Mouse (Mus musculus): ENCODE measurements around the gene Glo1.
"Not testable (repeated sequence)": the region's sequence is repeated elsewhere in the genome, so short reads cannot be mapped to it uniquely, and the experiment has no call there.

The Glo1 gene

DNA sequence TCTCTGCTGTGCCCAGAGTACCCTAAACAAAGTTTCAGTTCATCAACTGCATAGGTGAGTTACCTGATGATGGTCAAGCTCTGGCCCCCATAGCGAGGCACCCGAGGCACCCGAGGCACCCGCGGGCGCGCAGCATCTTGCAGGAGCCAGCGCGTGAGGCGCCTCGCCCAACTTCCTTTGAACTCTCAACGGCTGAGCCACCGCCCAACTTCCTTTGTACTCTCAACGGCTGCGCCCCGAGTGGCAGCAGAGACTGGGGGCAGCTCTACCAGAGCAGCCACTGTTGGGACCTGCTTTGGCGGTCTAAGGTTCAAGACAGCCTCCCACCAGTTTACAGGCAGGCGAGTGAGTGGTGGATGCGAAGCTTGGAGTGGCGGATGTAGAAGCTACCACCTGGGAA is at the start of gene Glo1:
Glo1 (minus strand) TSS at position 153 of the 400 bp plus-strand sequence.
- DNase-seq (ENCODE audit: low spot score): not testable (repeated sequence)

DNA sequence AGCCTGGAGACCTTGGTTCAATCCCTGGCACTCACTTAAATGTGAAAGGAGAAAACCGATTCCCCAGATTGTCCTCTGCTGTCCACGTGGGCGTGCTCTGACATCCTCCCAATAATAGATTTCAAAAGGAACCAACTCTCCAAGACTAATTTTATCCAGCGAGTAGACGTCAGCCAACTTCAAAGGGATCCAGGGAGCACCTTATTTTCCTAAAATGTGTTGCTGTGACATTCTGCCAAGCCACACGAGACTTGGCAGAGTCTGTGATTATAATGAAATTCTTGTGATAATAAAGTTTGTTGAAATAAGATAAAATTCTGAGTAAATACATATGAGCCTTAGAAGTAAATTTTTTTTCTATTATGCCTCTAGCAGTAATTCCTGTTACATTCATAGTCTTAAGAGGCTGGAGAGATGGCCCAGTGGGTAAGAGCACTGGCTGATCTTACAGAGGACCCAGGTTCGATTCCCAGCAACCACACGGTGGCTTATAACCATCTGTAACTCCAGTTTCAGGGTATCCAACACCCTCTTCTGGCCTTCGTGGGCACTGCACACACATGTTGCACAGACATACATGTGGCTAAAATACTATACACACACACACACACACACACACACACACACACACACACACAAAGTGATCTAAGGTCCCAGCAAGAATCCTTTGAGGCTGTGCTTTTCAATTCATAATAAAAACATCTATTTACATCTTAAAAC is 48.5 kb upstream of the Glo1 start:
- DNase-seq (ENCODE audit: low spot score): no peak

DNA sequence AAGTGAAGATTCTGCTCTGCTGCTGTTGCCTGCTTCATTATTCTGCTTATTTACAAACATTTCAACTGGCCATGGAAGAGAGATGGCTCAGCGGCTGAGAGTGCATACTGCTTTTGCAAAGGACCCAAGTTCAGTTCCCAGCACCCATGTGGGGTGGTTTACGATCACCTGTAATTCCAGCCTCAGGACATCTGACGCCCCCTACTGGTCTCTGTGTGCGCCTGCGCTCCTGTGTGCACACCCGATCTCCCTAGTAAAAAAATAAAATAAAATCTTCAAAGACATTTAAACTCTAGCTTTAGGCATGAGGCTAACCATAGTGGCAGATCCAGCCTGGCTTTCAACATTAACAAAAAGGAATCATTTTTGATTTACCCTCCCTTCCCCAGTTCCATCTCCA is 46.4 kb upstream of the Glo1 start:
- DNase-seq (ENCODE audit: low spot score): no peak

DNA sequence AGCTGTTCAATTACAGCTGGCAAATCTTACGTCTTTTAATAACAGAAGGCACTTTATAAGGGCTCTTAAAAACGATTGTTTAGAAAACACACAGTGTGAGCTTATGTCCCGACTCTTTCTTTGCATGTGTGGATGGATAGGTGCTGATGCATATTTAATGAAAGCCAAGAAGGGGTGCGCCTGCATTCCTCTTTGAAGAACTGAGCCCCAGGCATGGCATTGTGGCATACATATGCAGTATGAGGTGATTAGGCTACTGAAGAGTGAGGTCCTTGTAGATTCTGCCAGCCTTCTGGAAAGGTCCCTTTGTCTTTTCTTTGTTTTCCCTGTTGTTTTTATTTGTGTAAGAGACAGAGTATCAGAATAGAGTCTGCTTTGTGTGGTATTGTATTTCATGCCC is 45.9 kb upstream of the Glo1 start:
- DNase-seq (ENCODE audit: low spot score): no peak

DNA sequence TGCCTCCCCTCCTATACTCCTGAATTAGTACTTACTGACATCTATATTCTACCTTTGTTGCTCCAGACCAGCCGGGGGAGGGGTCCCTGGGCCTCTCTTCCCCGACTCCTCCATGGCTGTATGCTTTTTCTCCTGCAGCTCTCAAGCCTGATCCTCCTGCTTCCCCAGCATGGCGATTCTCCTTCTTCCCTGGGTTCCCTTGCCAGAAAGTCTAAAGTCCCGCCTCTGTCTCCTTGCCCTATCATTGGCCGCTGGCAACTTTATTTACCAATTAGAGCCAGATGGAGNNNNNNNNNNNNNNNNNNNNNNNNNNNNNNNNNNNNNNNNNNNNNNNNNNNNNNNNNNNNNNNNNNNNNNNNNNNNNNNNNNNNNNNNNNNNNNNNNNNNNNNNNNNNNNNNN is 38.2 kb upstream of the Glo1 start:
- DNase-seq (ENCODE audit: low spot score): no peak

DNA sequence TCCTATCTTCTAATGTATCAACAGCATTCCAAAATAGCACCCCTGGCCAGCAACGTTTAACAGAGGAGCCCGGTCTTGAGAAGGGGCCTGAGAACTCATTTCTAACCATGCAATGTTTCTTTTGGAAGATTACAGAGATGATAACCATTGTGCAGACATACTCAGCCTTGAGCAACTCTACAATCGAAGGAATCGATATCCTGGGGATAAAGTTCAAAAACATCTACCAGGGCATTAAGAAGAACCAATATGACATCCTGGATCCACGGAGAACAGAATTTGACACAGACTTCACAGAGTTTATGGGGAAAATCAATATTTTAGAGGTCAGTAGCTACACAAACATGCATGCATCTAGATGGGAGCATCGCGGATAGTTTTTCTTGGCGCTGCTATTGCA is 36.5 kb upstream of the Glo1 start:
- DNase-seq (ENCODE audit: low spot score): no peak

DNA sequence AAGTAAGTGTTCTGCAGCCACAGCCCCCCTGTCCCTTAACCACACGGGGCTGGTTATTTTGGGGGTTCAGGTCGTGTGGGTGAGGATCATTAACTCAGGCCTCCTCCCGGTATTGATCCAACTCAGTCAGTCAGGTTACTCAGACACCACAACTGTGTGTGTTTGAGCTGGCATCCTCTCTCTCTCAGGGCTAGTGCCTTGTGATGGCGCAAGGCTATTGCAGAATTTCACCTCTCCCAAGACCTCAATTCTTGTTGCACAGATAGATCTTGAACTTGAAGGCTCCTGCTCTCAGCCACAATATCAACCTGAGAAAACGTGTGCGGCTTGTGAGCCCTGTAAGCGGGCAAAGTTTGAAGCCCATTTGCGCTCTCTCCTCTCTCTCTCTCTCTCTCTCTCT is 35.5 kb upstream of the Glo1 start:
- DNase-seq (ENCODE audit: low spot score): no peak

DNA sequence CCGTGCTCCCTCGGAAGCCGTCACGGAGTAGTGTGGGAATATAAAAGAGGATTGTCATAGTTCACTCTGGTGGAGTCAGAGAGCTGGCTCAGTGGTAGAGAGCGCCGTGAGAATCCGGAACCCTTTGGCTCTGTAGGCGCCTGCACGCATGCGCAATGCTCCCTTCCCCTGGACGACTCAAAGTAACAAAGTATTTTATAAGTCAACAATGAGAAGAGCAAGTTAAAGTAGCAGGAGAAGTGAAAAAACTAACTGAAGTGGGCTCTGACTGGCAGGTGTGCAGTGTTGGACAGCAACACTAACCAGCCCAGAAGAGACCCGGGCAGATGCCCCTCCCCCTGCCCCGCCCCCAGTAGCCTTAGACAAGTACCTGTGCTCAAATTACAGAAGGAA is 31.5 kb upstream of the Glo1 start:
- DNase-seq (ENCODE audit: low spot score): peak; percentile 78

DNA sequence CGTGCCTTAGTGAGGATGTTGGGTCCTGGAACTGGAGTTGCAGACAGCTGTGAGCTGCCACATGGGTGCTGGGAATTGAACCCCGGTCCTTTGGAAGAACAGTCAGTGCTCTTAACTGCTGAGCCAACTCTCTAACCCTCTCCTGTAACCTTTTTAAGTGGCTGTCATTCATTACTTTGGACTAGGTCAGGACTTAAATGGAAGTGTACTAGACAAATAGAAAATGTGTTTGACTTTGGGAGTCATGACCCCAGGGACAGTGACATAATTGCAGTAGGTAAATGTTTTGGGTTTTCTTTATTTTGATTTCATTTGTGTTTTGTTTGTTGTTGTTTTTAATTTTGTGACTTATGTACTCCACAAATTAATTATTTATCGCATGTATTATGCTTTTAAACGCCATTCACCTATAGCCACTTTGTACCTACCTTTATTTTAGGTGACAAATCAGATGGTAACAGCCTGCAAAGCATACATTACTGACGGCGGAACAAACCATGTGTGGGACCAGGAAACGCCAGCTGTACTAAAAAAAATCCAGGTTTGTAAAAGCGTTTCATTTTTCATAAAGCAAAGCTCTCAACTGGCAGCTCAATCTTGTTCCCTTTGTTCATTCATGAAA is 31.0 kb upstream of the Glo1 start:
- DNase-seq (ENCODE audit: low spot score): no peak

DNA sequence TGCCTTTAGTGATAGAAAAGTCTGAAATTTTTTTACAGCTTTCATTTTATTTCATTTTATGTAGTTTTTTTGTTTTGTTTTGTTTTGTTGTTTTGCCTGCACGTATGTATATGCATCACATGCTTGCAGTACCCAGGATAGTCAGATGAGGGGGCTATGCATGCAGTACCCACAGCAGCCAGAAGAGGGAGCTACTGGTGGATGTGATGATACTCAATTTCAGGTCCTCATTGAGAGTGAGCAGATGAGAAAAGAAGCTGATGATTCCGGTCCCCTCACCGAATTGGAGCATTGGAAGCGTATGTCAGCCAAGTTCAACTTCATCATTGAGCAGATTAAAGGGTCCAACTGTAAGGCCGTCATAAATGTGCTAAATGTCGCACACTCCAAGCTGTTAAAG is 26.3 kb upstream of the Glo1 start:
- no peak for DNase-seq (ENCODE audit: low spot score)

DNA sequence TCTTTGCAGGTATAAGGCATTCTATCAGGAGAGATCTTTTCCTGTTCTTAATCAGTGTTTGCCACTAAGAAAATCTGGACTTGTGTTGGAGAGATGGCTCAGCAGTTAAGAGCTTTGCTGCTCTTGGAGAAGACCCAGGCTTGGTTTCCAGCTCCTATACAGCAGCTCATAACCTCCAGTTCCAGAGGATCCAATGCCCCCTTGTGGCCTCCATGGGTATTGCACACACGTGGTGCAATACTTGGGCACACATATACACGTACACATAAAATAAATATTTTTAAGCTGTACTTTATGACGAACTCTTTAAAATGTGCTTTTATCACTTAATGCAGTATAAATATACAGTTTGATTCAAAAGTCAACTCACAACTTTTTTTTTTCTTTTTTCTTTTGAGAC is 22.1 kb upstream of the Glo1 start:
- DNase-seq (ENCODE audit: low spot score): no peak

DNA sequence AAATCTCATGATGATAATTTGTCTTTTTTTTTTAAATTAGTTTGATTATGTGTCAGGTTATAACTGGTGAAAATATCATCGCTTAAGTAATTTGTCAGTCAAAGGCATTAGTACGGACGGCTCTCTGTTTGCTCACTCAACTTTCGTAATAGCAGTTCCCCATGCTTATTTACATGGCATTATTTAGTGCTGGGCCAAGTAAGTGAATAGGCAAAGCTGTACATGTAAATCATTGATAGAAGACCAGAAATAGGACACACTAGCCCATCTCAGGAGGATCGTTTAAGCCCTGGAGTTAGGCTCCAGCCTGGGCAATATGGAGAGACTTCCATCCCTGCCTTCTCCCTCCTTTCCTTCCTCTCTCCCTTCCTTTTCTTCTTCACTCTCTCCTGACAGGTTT is 14.2 kb upstream of the Glo1 start:
- no peak for DNase-seq (ENCODE audit: low spot score)

DNA sequence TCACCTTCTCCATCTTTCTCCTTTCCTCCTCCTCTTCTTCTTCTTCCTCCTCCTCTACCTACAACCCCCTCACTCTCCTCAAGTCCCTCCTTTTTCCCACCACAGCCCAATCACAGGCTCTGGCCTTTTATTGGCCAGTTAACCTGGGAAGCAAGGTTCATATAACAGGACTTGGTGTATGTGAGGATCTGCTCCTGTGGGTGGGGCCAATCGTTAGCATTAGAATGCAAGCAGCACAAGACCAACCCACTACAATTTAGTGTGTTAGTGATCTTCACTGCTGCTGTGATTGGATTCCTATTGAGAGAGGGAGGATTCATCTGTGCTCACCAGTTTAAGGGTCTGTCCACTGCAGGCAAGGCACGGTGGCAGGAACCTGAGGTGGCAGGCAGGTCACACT is 12.3 kb upstream of the Glo1 start:
- DNase-seq (ENCODE audit: low spot score): no peak

DNA sequence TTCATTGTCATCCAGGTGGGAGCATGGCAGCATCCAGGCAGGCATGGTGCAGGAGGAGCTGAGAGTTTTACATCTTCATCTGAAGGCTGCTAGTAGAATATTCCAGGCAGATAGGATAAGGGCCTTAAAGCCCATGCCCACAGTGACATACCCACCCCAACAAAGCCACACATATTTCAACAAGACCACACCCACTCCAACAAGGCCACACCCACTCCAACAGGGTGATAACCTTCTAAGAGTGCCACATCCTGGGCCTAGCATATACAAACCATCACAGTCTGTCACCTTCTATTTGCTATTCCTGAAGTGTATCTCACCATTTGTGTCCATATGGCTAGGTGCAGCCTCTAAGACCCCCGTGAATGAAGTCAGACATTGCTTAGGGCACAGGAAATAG is 11.0 kb upstream of the Glo1 start:
- DNase-seq (ENCODE audit: low spot score): no peak

DNA sequence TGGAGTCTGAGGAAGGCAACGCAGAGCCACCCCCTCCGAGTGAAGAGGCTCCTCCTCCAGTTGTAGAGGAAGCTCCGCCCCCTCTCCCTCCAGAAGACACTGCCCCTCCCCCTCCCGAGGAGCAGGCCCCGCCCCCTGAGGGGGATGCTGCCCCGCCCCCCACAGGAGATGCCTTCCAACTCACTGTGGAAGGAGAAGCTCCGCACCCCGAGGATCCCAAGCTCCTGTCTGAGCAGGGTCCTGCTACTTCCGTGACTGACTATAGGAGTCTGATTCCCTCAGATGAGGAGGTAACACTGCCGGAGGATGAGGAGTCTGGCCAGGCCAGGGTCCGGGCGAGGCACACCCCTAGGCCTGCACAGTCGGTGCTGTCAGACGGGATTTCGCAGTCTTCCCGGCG is 8.7 kb upstream of the Glo1 start:
- peak; percentile 68 for DNase-seq (ENCODE audit: low spot score)

DNA sequence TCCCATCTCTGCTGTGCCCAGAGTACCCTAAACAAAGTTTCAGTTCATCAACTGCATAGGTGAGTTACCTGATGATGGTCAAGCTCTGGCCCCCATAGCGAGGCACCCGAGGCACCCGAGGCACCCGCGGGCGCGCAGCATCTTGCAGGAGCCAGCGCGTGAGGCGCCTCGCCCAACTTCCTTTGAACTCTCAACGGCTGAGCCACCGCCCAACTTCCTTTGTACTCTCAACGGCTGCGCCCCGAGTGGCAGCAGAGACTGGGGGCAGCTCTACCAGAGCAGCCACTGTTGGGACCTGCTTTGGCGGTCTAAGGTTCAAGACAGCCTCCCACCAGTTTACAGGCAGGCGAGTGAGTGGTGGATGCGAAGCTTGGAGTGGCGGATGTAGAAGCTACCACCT is 2.5 kb downstream of the Glo1 start, which contains the start of gene Dnah8:
Dnah8 (plus strand) TSS at position 223 of the 400 bp plus-strand sequence.
- not testable (repeated sequence) for DNase-seq (ENCODE audit: low spot score)

DNA sequence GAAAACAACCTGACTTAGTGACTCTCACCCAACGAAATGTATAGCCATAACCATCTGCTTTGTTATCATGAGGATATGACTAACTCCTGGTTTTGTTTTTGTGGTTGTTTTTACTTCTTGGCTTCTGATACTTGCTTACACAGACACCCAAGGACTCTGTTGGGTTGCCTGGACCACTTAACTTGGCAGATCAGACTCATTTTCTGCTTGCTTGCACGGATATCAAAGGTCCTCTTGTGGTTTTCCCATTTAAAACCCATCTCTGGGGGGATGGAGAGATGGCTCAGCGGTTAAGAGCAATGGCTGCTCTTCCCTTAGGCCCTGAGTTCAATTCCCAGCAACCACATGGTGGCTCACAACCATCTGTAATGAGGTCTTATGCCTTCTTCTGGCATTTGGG is 3.5 kb downstream of the Glo1 start:
- DNase-seq (ENCODE audit: low spot score): no peak

DNA sequence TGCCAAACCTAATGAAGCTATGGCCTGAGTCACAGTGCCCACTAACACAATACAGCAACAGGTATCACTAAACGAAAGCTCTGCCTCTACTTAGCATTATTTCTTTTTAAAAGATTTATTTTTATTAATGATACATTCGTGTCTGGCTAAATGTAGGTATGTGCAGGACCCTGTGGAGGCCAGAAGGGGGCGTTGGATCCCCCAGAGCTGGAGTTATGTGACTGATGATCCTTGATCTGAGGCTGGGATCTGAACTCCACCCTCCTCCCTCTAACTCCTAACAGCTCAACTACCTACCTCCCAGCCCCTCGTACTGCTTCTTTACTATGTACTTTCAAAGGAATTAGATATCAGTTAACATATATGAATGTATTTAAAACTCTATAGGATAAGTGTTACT is 5.2 kb downstream of the Glo1 start:
- DNase-seq (ENCODE audit: low spot score): no peak

DNA sequence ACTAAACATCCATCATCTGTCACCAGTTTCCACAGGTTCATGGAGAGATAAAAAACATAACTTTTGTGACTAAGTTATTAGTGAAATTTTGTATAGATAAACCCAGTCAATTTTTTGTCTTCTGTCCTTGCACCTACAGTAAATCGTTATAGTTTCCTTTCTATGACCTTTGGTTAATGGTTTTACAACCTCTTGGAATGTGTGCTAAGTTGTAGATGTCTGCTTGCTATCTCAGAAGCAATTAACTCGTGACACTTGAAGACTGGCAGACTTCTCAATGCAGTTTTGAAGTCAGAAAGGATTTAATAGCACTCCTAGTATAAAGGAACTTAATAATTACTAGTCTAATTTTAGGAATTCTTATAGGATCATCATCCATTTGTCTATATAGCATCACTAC is 6.1 kb downstream of the Glo1 start:
- DNase-seq (ENCODE audit: low spot score): no peak

DNA sequence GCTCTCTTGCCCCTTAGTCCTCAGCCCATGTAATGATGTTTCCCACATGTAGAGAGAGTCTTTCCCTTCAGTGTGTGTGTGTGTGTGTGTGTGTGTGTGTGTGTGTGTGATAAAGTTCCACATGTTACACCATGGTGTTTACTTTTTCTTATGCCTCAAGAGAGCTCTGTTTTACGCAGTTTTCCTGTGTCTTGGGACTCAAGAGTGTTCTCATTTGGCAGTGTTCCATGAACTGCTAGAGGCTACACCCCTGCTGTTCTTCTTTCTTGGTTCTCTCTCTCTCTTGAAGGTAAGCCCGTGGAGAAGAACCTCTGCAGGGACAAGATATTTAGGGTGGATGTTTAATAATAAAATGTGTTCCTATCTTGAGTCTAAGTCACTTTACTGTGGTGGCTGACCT is 7.5 kb downstream of the Glo1 start:
- no peak for DNase-seq (ENCODE audit: low spot score)

DNA sequence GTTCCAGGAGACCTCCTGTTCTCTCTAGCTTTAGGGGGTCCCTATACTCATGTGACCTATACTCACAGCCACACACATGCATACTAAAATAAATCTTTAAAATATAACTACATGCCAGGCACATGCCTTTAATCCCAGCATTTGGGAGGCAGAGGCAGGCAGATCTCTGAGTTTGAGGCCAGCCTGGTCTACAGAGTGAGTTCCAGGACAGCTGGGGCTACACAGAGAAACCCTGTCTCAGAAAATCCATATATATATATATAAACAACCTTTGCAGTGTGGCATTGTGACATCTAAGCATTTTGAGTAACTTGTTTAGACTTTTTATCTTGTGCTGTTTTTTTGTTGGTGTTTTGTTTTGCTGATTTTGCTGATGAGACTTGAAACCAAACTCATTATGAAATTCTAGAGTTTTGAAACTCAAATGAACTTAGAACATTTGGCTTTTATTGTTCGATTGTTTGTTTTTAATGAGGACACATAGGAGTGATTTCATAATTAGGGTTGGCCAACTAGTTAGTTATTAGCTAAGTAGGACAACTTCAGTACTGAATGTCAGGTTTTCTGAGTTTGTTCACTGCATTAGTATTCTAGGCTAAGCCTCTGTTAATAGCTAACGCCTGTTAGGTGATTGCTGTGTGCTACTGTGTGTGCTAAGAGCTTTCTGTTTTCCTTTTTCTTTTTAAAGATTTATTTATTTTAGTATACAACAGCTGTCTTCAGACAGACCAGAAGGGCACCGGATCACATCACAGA is 8.4 kb downstream of the Glo1 start:
- DNase-seq (ENCODE audit: low spot score): no peak

DNA sequence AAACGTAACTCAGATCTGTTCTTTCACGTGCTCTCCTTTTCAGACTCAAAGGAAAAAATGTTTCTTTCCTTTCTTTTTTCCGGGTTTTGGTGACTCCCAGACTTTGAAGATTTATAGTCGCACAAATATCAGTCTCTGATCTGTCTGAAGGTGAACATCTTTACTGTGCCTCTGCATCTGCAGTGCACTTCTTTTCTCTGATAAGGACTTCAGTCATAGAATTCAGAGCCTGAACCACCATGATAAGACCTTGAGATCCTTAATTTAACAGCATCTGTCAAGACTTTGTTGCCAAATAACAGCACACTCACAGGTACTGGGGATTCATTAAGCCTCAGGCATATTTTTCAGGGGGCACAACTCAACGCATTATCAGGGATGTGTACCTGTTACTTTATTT is 10.5 kb downstream of the Glo1 start:
- no peak for DNase-seq (ENCODE audit: low spot score)

DNA sequence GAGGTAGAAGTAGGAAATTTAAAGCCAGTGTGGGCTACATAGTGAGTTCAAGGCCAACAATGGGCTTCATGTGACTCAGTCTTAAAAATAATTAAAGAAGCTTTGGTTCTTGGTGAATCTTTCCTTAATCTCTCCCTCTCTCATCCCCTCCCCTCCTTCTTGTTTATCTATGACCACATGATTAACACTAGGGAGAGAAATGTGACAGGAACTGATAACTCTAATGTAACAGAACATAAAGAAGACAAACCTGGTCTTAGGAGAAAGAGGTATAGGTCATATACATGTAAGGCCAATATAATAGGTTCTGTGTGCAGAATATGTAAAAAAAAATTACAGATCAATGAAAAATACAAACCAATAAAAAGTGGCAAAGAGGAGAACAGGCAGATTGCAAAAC is 13.3 kb downstream of the Glo1 start:
- DNase-seq (ENCODE audit: low spot score): no peak
